Mouse (Mus musculus) forebrain, embryonic 13.5 days (tissue): Measurements from ENCODE around the gene Nap1l5. TPM values are rescaled to one million over a fixed set of nuclear protein-coding genes. Genes with fewer than 3 reads are reported as not detected.
"Not testable (repeated sequence)": the region's sequence is repeated elsewhere in the genome, so short reads cannot be mapped to it uniquely, and the experiment has no call there.

ENCODE experiments used
- ATAC-seq: fragments of 200-750 bp; cut with Nextera tagmentation; 2 replicates; pipeline ENCODE4 v1.8.0; 2017
- H3K27ac ChIP-seq: fragments of 300-500 bp; sonication (generic); 2 replicates; pipeline ENCODE4 v1.5.1; 2015; ENCODE audit warnings: inconsistent platforms, mild to moderate bottlenecking, moderate library complexity
- H3K27me3 ChIP-seq: fragments of 300-500 bp; sonication (generic); 2 replicates; pipeline ENCODE4 v1.6.1; 2015; ENCODE audit warnings: mild to moderate bottlenecking, inconsistent platforms
- H3K36me3 ChIP-seq: fragments of 300-500 bp; sonication (generic); 2 replicates; pipeline ENCODE4 v1.6.1; 2015; ENCODE audit warnings: mild to moderate bottlenecking, inconsistent platforms; ENCODE audit not compliant: poor library complexity, severe bottlenecking
- H3K4me1 ChIP-seq: fragments of 300-500 bp; sonication (generic); 2 replicates; pipeline ENCODE4 v1.6.1; 2015; ENCODE audit warnings: inconsistent platforms
- H3K4me2 ChIP-seq: fragments of 300-500 bp; sonication (generic); 2 replicates; pipeline ENCODE4 v1.6.1; 2015; ENCODE audit warnings: inconsistent platforms, mild to moderate bottlenecking, moderate library complexity
- H3K4me3 ChIP-seq: fragments of 300-500 bp; sonication (generic); 2 replicates; pipeline ENCODE4 v1.5.1; 2015; ENCODE audit warnings: mild to moderate bottlenecking, inconsistent platforms
- H3K9ac ChIP-seq: fragments of 300-500 bp; sonication (generic); 2 replicates; pipeline ENCODE4 v1.6.1; 2015; ENCODE audit warnings: mild to moderate bottlenecking, inconsistent platforms
- H3K9me3 ChIP-seq: fragments of 300-500 bp; sonication (generic); replicated peaks from 2 replicates; pipeline ENCODE4 v1.6.1; 2016; ENCODE audit warnings: inconsistent platforms
- WGBS: fragments of 180-500 bp; shearing (Covaris S2); methylation state at CpG from one replicate; pipeline ENCODE4 v1.1.7; 2015; 5-methylcytosine and 5-hydroxymethylcytosine counted together
- polyA plus RNA-seq: library from polyadenylated mRNA; unstranded; fragments of >200 nt; fragmentation: Nextera tagmentation; extraction: Ambion mirVana; gene quantifications from 2 replicates; pipeline ENCODE4 v1.2.1, GENCODE M21; 2015

Nap1l5 gene
- polyA plus RNA-seq, 1 experiment from 2014 or later, result 52.6 TPM

GRCm38 (mm10) chr6:58900536-58900935 lies 6.3 kb downstream of the Nap1l5 start:
- no peak overlapping the region for H3K9ac ChIP-seq
- H3K9me3 ChIP-seq, result no peaks in the 10 kb centered on the region
- H3K27me3 ChIP-seq, result no peaks in the 10 kb centered on the region
- H3K4me3 ChIP-seq, result no peak overlapping the region
- no peak overlapping the region for H3K4me2 ChIP-seq
- no peak overlapping the region for H3K27ac ChIP-seq
- H3K36me3 ChIP-seq, result no peaks in the 10 kb centered on the region
- ATAC-seq, result no peak
- peaks cover 27% of the 10 kb centered on the region for H3K4me1 ChIP-seq
- 92% methylated on average over 7 of the region's 7 CpGs for WGBS

DNA sequence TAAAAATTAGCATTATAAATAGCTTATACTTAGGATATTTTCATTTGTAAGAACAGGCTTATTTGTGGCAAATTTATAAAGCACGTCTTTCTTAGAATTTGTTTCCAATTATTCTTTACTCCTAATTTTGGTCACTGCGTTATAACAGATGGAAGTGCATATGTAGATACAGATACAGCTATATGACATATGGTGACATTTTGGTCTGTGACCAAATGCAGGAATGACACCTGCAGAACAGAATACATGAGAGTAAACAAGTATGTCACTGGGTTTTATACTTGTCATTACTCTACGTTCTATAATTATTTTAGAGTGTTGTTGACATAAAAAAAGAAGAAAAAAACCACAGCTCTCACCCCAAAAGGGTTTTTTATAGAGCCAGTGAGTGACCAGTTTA lies 7.8 kb downstream of the Nap1l5 start:
- no peak overlapping the region for H3K9ac ChIP-seq
- H3K9me3 ChIP-seq, result no peaks in the 10 kb centered on the region
- no peaks in the 10 kb centered on the region for H3K36me3 ChIP-seq
- no peak overlapping the region for H3K4me2 ChIP-seq
- H3K27ac ChIP-seq, result no peak overlapping the region
- WGBS, result 79% methylated on average over 3 of the region's 3 CpGs
- H3K4me3 ChIP-seq, result no peak overlapping the region
- H3K27me3 ChIP-seq, result no peaks in the 10 kb centered on the region
- H3K4me1 ChIP-seq, result peaks cover 33% of the 10 kb centered on the region
- ATAC-seq, result peak; percentile 34; the same call in 1 of the 2 replicates

DNA sequence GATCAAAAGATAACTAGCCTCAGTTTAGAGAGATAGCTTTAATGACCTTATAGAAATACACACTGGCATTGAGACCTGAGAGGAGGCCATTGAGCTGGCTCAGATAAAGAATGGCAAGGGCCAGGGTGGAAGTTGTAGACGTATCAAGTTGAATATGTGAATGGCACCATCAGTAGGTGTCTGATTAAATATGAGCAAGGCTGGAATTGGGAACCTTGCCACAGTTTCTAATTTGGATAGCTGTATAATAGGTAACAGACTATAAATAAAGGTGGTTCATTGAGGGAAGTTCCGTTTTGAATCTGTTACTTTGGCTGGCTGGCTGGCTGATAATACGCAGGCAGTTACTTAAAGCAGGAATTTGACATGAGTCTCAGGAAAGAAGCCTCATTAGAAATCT lies 10.2 kb downstream of the Nap1l5 start:
- no peak overlapping the region for H3K9ac ChIP-seq
- H3K4me1 ChIP-seq, result peaks cover 19% of the 10 kb centered on the region
- no peak overlapping the region for H3K4me3 ChIP-seq
- 62% methylated on average over 3 of the region's 3 CpGs for WGBS
- H3K36me3 ChIP-seq, result no peaks in the 10 kb centered on the region
- no peak overlapping the region for H3K27ac ChIP-seq
- no peaks in the 10 kb centered on the region for H3K9me3 ChIP-seq
- H3K4me2 ChIP-seq, result no peak overlapping the region
- H3K27me3 ChIP-seq, result 0 out of 2 replicates have a peak, but pooled peaks cover 3% of the 10 kb centered on the region
- no peak for ATAC-seq

- H3K4me2 ChIP-seq, result no peak overlapping the region
- H3K9ac ChIP-seq, result no peak overlapping the region
- H3K27me3 ChIP-seq, result 0 out of 2 replicates have a peak, but pooled peaks cover 3% of the 10 kb centered on the region
- H3K4me3 ChIP-seq, result no peak overlapping the region
- H3K4me1 ChIP-seq, result peaks cover 19% of the 10 kb centered on the region
- 32% methylated on average over 4 of the region's 4 CpGs for WGBS
- no peaks in the 10 kb centered on the region for H3K9me3 ChIP-seq
- ATAC-seq, result peak; percentile 78
- no peak overlapping the region for H3K27ac ChIP-seq
- peaks cover 8% of the 10 kb centered on the region; the same call in 1 of the 2 replicates for H3K36me3 ChIP-seq
Observed at GRCm38 (mm10) chr6:58894994-58895393, 11.9 kb downstream of the Nap1l5 start.

DNA sequence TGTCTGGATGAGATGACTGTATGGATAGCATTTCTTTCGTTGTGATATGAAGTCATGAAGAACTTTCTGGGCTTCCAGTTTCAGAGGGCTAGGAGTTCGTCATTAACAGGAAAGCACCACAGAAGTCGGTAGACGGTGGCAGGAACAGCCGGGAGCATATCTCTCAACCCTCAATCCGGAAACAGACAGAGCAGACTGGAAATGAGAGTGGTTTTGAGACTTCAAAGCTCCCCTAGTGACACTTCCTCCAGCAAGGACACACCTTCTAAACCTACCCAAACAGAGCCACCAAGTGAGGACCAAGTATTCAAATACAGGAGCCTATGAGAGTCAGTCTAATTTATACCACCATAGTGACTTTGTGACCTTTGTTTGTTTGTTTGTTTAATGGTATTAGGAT lies 13.6 kb downstream of the Nap1l5 start:
- Histone ChIP-seq H3K4me1 (peaks cover 15% of the 10 kb centered on the region), H3K36me3 (peaks cover 9% of the 10 kb centered on the region; the same call in 1 of the 2 replicates), H3K27ac (no peak overlapping the region), H3K9ac (no peak overlapping the region), H3K9me3 (no peaks in the 10 kb centered on the region), H3K4me3 (no peak overlapping the region), H3K27me3 (0 out of 2 replicates have a peak, but pooled peaks cover 3% of the 10 kb centered on the region), H3K4me2 (no peak overlapping the region)
- 94% methylated on average over 6 of the region's 6 CpGs for WGBS
- ATAC-seq, result no peak

GRCm38 (mm10) chr6:58889917-58890316 lies 17.0 kb downstream of the Nap1l5 start:
- no peak overlapping the region for H3K9ac ChIP-seq
- H3K27ac ChIP-seq, result no peak overlapping the region
- H3K4me1 ChIP-seq, result no peaks in the 10 kb centered on the region
- no peak overlapping the region for H3K4me3 ChIP-seq
- WGBS, result 94% methylated on average over 3 of the region's 3 CpGs
- no peaks in the 10 kb centered on the region for H3K9me3 ChIP-seq
- H3K27me3 ChIP-seq, result 0 out of 2 replicates have a peak, but pooled peaks cover 3% of the 10 kb centered on the region
- ATAC-seq, result no peak
- no peak overlapping the region for H3K4me2 ChIP-seq
- peaks cover 9% of the 10 kb centered on the region; the same call in 1 of the 2 replicates for H3K36me3 ChIP-seq

GRCm38 (mm10) chr6:58882271-58882670 lies 24.6 kb downstream of the Nap1l5 start:
- Histone ChIP-seq H3K9ac (no peak overlapping the region), H3K27me3 (no peaks in the 10 kb centered on the region), H3K36me3 (peaks cover 15% of the 10 kb centered on the region; the same call in 1 of the 2 replicates), H3K4me2 (no peak overlapping the region), H3K4me1 (no peaks in the 10 kb centered on the region), H3K9me3 (no peaks in the 10 kb centered on the region), H3K27ac (no peak overlapping the region), H3K4me3 (no peak overlapping the region)
- 80% methylated on average over 6 of the region's 6 CpGs for WGBS
- no peak for ATAC-seq

DNA sequence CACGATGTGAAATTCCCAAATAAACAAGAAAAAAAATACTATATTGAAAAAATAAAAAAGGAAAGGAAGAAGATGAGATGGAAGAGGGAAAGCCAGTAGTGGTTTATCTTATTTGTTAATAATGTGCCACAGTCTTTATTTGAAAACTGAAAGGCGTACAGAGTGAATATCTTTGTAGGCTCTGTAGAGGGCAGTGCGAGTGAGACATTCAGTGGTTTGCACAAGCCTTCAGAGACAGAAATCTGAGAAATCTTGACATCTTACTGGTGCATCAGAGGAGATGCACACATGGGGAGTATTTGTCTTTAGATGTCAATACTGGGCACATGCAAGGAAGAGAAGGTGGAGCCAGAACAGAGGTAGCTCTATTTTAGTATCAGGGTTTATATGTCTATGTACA lies 25.5 kb downstream of the Nap1l5 start:
- Histone ChIP-seq H3K4me1 (no peaks in the 10 kb centered on the region), H3K4me2 (no peak overlapping the region), H3K27ac (no peak overlapping the region), H3K27me3 (no peaks in the 10 kb centered on the region), H3K4me3 (no peak overlapping the region), H3K9me3 (no peaks in the 10 kb centered on the region), H3K9ac (no peak overlapping the region), H3K36me3 (peaks cover 17% of the 10 kb centered on the region; the same call in 1 of the 2 replicates)
- 88% methylated on average over 3 of the region's 3 CpGs for WGBS
- ATAC-seq, result no peak

DNA sequence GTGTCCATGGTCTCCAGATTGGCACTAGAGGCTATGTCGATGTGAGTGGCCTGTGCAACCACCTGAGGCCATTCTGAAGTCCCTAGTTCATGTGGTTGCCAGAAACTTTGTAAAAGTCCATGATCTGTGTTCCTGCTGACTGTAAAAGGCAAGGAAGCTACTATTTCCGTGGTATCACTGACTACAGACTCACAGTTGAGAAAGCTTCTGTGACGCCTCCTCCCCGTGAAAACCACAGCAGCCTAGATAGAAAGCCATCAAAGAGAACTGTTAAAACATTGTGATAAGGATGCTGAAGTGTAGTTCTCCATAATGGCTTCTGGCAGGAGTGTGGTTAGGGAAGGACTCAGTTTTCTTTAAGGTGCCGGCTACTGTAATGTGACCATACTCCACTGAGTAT lies 26.0 kb downstream of the Nap1l5 start:
- H3K9me3 ChIP-seq, result no peaks in the 10 kb centered on the region
- H3K4me2 ChIP-seq, result no peak overlapping the region
- no peaks in the 10 kb centered on the region for H3K27me3 ChIP-seq
- ATAC-seq, result no peak
- no peak overlapping the region for H3K4me3 ChIP-seq
- no peaks in the 10 kb centered on the region for H3K4me1 ChIP-seq
- WGBS, result 96% methylated on average over 5 of the region's 5 CpGs
- H3K9ac ChIP-seq, result no peak overlapping the region
- peaks cover 21% of the 10 kb centered on the region; the same call in 1 of the 2 replicates for H3K36me3 ChIP-seq
- no peak overlapping the region for H3K27ac ChIP-seq

DNA sequence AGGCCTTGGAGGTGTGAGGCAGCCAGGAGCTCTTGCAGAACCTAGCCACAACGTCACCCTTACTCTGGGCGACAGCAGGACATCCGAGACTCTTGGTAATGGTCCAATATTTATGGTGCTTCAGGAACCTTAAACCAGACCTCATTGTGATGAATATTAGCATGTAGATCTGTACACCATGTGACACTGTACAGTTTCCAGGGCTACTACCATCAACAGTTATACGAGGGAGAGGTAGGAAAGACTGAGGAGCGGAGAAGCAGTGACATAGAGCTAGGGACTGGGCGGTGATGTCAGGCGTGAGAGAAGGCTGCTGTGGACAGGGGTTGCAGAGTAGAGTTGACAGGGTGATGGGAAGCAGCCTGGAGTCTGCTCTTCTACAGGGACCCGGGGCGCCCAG lies 26.9 kb downstream of the Nap1l5 start:
- WGBS, result 92% methylated on average over 9 of the region's 9 CpGs
- ATAC-seq, result 0 out of 2 replicates have a peak, but pooled peaks have one; percentile 21

GRCm38 (mm10) chr6:58879572-58879971 lies 27.3 kb downstream of the Nap1l5 start:
- H3K36me3 ChIP-seq, result peaks cover 21% of the 10 kb centered on the region; the same call in 1 of the 2 replicates
- WGBS, result 83% methylated on average over 4 of the region's 4 CpGs
- H3K9ac ChIP-seq, result no peak overlapping the region
- no peaks in the 10 kb centered on the region for H3K4me1 ChIP-seq
- no peak overlapping the region for H3K27ac ChIP-seq
- no peaks in the 10 kb centered on the region for H3K9me3 ChIP-seq
- H3K27me3 ChIP-seq, result no peaks in the 10 kb centered on the region
- no peak for ATAC-seq
- H3K4me3 ChIP-seq, result no peak overlapping the region
- H3K4me2 ChIP-seq, result no peak overlapping the region

More for the DNA sequence above, 26.9 kb downstream of the Nap1l5 start:
- H3K4me2 ChIP-seq, result no peak overlapping the region
- no peaks in the 10 kb centered on the region for H3K9me3 ChIP-seq
- no peaks in the 10 kb centered on the region for H3K4me1 ChIP-seq
- peaks cover 21% of the 10 kb centered on the region; the same call in 1 of the 2 replicates for H3K36me3 ChIP-seq
- no peaks in the 10 kb centered on the region for H3K27me3 ChIP-seq
- H3K4me3 ChIP-seq, result no peak overlapping the region
- no peak overlapping the region for H3K27ac ChIP-seq
- H3K9ac ChIP-seq, result no peak overlapping the region

DNA sequence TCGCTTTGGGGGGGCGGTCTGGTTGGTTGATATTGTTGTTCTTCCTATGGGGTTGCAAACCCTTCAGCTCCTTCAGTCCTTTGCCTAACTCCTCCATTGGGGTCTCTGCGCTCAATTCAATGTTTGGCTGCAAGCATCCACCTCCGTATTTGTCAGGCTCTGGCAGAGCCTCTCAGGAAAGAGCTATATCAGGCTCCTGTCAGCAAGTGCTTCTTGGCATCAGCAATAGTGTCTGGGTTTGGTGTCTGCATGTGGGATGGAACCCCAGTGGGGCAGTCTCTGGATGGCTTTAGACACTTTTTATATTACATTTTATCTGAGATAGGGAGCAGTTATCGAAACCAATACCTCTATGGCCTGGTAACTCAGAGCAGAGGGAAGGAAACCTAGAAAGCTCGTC lies 39.0 kb downstream of the Nap1l5 start:
- H3K9me3 ChIP-seq, H3K27ac ChIP-seq, H3K36me3 ChIP-seq, H3K4me2 ChIP-seq, ATAC-seq, H3K4me1 ChIP-seq, H3K9ac ChIP-seq, H3K27me3 ChIP-seq, H3K4me3 ChIP-seq: not testable (repeated sequence)
- 97% methylated on average over 6 of the region's 6 CpGs for WGBS
